Mouse (Mus musculus) lung, adult 10 weeks (tissue): ENCODE data around the gene Nrg4. TPM values are rescaled to one million over a fixed set of nuclear protein-coding genes. Genes with fewer than 3 reads are reported as not detected.

Experiments
- polyA plus RNA-seq: library from polyadenylated mRNA; stranded (reverse); fragments of 350-450 nt; fragmentation: Illumina TruSeq; extraction: RNeasy Lipid Tissue Mini Kit (QIAGEN cat#74804); gene quantifications from one replicate; pipeline ENCODE4 v1.2.3, GENCODE M21; 2014; ENCODE audit warnings: low read depth, low replicate concordance; ENCODE audit not compliant: insufficient read depth

Nrg4 gene
- 2.0 TPM for polyA plus RNA-seq

GRCm38 (mm10) chr9:55326515-55327233 is at the start of gene Nrg4, which contains the start of gene Tmem266:
Nrg4 (minus strand) TSS chr9:55326844.
Tmem266 (plus strand) TSS chr9:55326913.

GRCm38 (mm10) chr9:55208790-55209481 is 117.7 kb downstream of the Nrg4 start, which contains the start of gene Fbxo22:
Fbxo22 (plus strand) TSS chr9:55208925.

Other genes starting within 250 kb of the Nrg4 start
- 17.2 TPM for gene Ube2q2, start 178.0 kb downstream of the Nrg4 start, polyA plus RNA-seq
- 21.6 TPM for gene Fbxo22, start 117.9 kb downstream of the Nrg4 start, polyA plus RNA-seq
- not detected for gene Tmem266, start 69 bp upstream of the Nrg4 start, polyA plus RNA-seq
- gene Etfa, start 185.4 kb upstream of the Nrg4 start, polyA plus RNA-seq = 107 TPM
- not detected for gene Isl2, start 211.8 kb upstream of the Nrg4 start, polyA plus RNA-seq